Mouse (Mus musculus) hindbrain, embryonic 11.5 days (tissue): ENCODE results near the gene Ubxn10. TPM values are rescaled to one million over a fixed set of nuclear protein-coding genes. Genes with fewer than 3 reads are reported as not detected.

ENCODE experiments used
- ATAC-seq: fragments of 200-750 bp; cut with Nextera tagmentation; 2 replicates; pipeline ENCODE4 v1.8.0; 2017; ENCODE audit warnings: mild to moderate bottlenecking, moderate TSS enrichment, moderate library complexity; ENCODE audit not compliant: low FRiP score
- DNase-seq: peaks from one replicate; pipeline ENCODE4 v3.0.0-alpha.2; 2015; ENCODE audit warnings: low spot score
- H3K27ac ChIP-seq: fragments of 300-500 bp; sonication (generic); 2 replicates; pipeline ENCODE4 v1.5.1; 2014; ENCODE audit warnings: mild to moderate bottlenecking, low read depth, low read length
- H3K27me3 ChIP-seq: fragments of 300-500 bp; sonication (generic); 2 replicates; pipeline ENCODE4 v1.6.1; 2014; ENCODE audit warnings: mild to moderate bottlenecking, low read length, moderate library complexity, mixed read lengths; ENCODE audit not compliant: control insufficient read depth, insufficient read depth
- H3K36me3 ChIP-seq: fragments of 300-500 bp; sonication (generic); 2 replicates; pipeline ENCODE4 v1.6.1; 2014; ENCODE audit warnings: mild to moderate bottlenecking, low read length, moderate library complexity, mixed read lengths; ENCODE audit not compliant: control insufficient read depth, insufficient read depth
- H3K4me1 ChIP-seq: fragments of 300-500 bp; sonication (generic); replicated peaks from 2 replicates; pipeline ENCODE4 v1.6.1; 2014; ENCODE audit warnings: low read length, mixed read lengths; ENCODE audit not compliant: control insufficient read depth, insufficient read depth
- H3K4me2 ChIP-seq: fragments of 300-500 bp; sonication (generic); replicated peaks from 2 replicates; pipeline ENCODE4 v1.6.1; 2014; ENCODE audit warnings: mild to moderate bottlenecking, low read depth, low read length
- H3K4me3 ChIP-seq: fragments of 300-500 bp; sonication (generic); 2 replicates; pipeline ENCODE4 v1.5.1; 2014; ENCODE audit warnings: low read depth, low read length
- H3K9ac ChIP-seq: fragments of 300-500 bp; sonication (generic); 2 replicates; pipeline ENCODE4 v1.6.1; 2014; ENCODE audit warnings: low read depth, low read length
- H3K9me3 ChIP-seq: fragments of 300-500 bp; sonication (generic); 2 replicates; pipeline ENCODE4 v1.6.1; 2016; ENCODE audit warnings: low read length; ENCODE audit not compliant: control insufficient read depth
- WGBS: fragments of 180-500 bp; shearing (Covaris S2); extraction: QIAGEN DNeasy Blood & Tissue Kit; methylation state at CpG from one replicate; pipeline ENCODE4 v1.1.7; 2014; 5-methylcytosine and 5-hydroxymethylcytosine counted together
- polyA plus RNA-seq: library from polyadenylated mRNA; unstranded; fragments of >200 nt; fragmentation: Nextera tagmentation; extraction: Ambion mirVana; gene quantifications from 2 replicates; pipeline ENCODE4 v1.2.1, GENCODE M21; 2014

Gene Ubxn10
- polyA plus RNA-seq, 1 experiment from 2014 or later: 2.8 TPM

DNA sequence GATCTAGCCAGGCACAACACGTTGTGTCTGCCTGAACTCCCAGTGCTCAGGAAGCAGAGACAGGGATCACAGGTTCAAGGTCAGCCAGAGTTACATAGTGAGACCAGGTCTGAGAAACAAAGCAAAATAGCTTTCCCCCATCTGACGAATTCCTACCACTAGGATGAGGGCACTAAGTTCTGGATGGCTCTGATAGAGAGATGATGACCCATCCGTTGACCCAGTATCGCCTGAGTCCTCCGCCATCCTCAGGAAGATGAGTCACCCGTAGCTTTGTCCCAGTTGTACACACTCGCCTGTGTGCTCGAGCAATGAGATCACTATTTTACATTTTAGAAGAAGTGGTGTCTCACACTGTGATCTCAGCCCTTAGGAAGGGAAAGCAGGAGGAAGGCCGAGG lies 25.3 kb upstream of the Ubxn10 start:
- H3K9ac ChIP-seq: no peak overlapping the region
- H3K27ac ChIP-seq: no peak overlapping the region
- DNase-seq: no peak
- ATAC-seq: no peak
- no peak overlapping the region for H3K4me2 ChIP-seq
- H3K9me3 ChIP-seq: no peaks in the 10 kb centered on the region
- no peaks in the 10 kb centered on the region for H3K27me3 ChIP-seq
- 81% methylated on average over 9 of the region's 9 CpGs for whole genome bisulfite sequencing
- no peaks in the 10 kb centered on the region for H3K4me1 ChIP-seq
- H3K36me3 ChIP-seq: no peaks in the 10 kb centered on the region
- H3K4me3 ChIP-seq: no peak overlapping the region

GRCm38 (mm10) chr4:138757416-138757815 lies 20.4 kb upstream of the Ubxn10 start, which contains the start of gene Pla2g2f:
TSS of gene Pla2g2f (minus strand) at chr4:138757626.
- no peak within 1 kb of the TSS for H3K27ac ChIP-seq
- H3K9me3 ChIP-seq: no peaks in the 10 kb centered on the region
- no peaks in the 10 kb centered on the region for H3K36me3 ChIP-seq
- H3K9ac ChIP-seq: no peak within 1 kb of the TSS
- no peak within 1 kb of the TSS for H3K4me2 ChIP-seq
- H3K4me3 ChIP-seq: no peak within 1 kb of the TSS
- H3K4me1 ChIP-seq: no peaks in the 10 kb centered on the region; the same call in 1 of the 2 replicates
- DNase-seq (no peak), ATAC-seq (no peak)
- 45% methylated on average over 8 of the region's 8 CpGs for WGBS
- no peaks in the 10 kb centered on the region for H3K27me3 ChIP-seq

- Histone ChIP-seq H3K9ac (no peak overlapping the region), H3K27me3 (no peaks in the 10 kb centered on the region), H3K36me3 (no peaks in the 10 kb centered on the region), H3K27ac (no peak overlapping the region), H3K4me3 (no peak overlapping the region), H3K9me3 (no peaks in the 10 kb centered on the region), H3K4me2 (no peak overlapping the region), H3K4me1 (no peaks in the 10 kb centered on the region; the same call in 1 of the 2 replicates)
- 83% methylated on average over 11 of the region's 11 CpGs for WGBS
- DNase-seq (no peak), ATAC-seq (no peak)
Observed at GRCm38 (mm10) chr4:138755983-138756382, 19.0 kb upstream of the Ubxn10 start.

- Histone ChIP-seq H3K27me3 (no peaks in the 10 kb centered on the region), H3K9ac (no peak overlapping the region), H3K4me1 (no peaks in the 10 kb centered on the region; the same call in 1 of the 2 replicates), H3K9me3 (no peaks in the 10 kb centered on the region), H3K27ac (no peak overlapping the region), H3K4me2 (no peak overlapping the region), H3K36me3 (no peaks in the 10 kb centered on the region), H3K4me3 (no peak overlapping the region)
- 81% methylated on average over 4 of the region's 4 CpGs for WGBS
- DNase-seq: no peak
- no peak for ATAC-seq
Observed at GRCm38 (mm10) chr4:138755439-138755838, 18.5 kb upstream of the Ubxn10 start.

- Histone ChIP-seq H3K36me3 (no peaks in the 10 kb centered on the region), H3K4me2 (no peak overlapping the region), H3K27ac (no peak overlapping the region), H3K4me1 (no peaks in the 10 kb centered on the region; the same call in 1 of the 2 replicates), H3K27me3 (no peaks in the 10 kb centered on the region), H3K9me3 (no peaks in the 10 kb centered on the region), H3K9ac (no peak overlapping the region), H3K4me3 (no peak overlapping the region)
- ATAC-seq: no peak
- 88% methylated on average over 9 of the region's 9 CpGs for WGBS
- no peak for DNase-seq
Observed at GRCm38 (mm10) chr4:138754432-138754831, 17.5 kb upstream of the Ubxn10 start.

DNA sequence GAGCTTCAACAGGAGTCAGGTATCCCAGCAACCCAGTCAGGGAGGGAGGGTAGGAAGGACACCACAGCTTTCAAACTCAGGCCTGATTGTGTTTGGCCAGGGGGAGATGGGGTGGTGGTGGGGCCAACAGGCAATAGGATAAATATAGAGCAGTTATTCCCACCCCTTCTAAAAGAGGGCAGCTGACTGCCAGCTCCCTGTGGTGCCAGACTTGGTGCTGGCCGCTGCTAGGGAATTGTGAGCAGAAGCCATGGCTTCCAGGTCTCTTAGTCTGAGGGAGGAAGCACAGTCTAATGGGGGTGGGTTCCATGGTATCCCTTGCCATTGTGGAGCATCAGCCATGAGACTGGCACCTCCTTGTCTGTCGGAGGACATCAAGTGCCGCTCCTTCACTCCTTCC lies 16.6 kb upstream of the Ubxn10 start:
- WGBS: 74% methylated on average over 3 of the region's 3 CpGs
- H3K4me1 ChIP-seq: no peaks in the 10 kb centered on the region; the same call in 1 of the 2 replicates
- no peak overlapping the region for H3K9ac ChIP-seq
- no peaks in the 10 kb centered on the region for H3K9me3 ChIP-seq
- H3K27ac ChIP-seq: no peak overlapping the region
- H3K4me3 ChIP-seq: no peak overlapping the region
- DNase-seq (no peak), ATAC-seq (no peak)
- no peaks in the 10 kb centered on the region for H3K36me3 ChIP-seq
- no peaks in the 10 kb centered on the region for H3K27me3 ChIP-seq
- H3K4me2 ChIP-seq: no peak overlapping the region

DNA sequence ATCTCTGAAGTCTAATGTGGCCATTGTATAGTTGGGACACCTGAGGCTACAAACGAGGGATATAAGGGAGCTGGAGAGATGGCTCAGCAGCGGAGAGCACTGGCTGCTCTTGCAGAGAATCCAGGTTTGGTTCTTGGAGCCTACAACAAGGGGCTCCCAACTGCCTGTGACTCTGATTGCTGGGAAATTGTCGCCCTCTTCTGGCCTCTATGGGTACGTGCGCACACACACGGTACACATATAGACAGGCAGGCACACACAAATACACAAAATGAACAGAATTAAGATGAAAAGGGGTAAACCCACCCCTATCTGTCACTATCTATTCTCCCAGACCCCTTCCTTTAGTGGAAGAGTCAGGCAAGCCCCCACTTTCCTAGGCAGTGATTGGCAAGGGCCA lies 15.6 kb upstream of the Ubxn10 start:
- no peak for ATAC-seq
- 90% methylated on average over 6 of the region's 6 CpGs for WGBS
- Histone ChIP-seq H3K27me3 (no peaks in the 10 kb centered on the region), H3K36me3 (no peaks in the 10 kb centered on the region), H3K27ac (no peak overlapping the region), H3K4me2 (no peak overlapping the region), H3K9ac (no peak overlapping the region), H3K4me3 (no peak overlapping the region), H3K9me3 (no peaks in the 10 kb centered on the region), H3K4me1 (no peaks in the 10 kb centered on the region; the same call in 1 of the 2 replicates)
- no peak for DNase-seq

DNA sequence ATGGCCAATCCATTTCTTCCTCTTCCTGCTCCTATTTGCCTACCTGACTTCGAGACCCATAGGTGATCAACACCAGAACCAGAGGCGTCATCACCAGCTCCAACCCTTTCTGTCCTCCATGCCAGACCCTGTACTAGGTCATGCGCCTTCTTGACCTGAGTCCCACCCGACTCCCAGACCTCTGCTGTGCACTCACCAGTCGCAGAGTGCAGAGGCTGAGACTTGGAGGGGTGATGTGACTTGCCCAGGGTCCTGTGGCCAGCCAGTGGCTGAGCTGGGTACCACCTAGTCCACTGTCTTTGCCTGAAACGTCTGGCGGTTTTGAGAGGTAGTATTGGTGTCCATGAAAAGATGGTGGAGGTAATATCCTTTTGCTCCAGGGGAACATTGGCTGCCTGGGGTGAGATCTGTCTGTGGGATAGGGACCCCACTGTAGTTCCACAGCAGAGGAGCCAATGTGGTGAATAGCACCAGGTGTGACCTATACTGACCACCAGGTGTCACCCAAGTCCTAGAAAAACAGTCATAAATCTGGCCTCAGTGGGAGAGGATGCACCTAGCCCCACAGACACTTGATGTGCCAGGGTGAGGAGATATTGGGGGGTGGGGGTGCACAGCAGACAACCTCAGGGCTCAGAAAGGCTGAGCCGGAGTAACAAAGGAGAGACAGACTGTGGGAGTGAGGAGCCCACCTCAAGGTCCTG lies 11.6 kb upstream of the Ubxn10 start:
- Histone ChIP-seq H3K4me3 (no peak overlapping the region), H3K4me1 (no peaks in the 10 kb centered on the region), H3K27ac (no peak overlapping the region), H3K36me3 (no peaks in the 10 kb centered on the region), H3K4me2 (no peak overlapping the region), H3K9ac (no peak overlapping the region), H3K27me3 (no peaks in the 10 kb centered on the region), H3K9me3 (no peaks in the 10 kb centered on the region)
- peak; percentile 54; the same call in 1 of the 2 replicates for ATAC-seq
- DNase-seq: peak; percentile 65
- 60% methylated on average over 8 of the region's 8 CpGs for WGBS

- Histone ChIP-seq H3K27ac (no peak overlapping the region), H3K9me3 (no peaks in the 10 kb centered on the region), H3K36me3 (no peaks in the 10 kb centered on the region), H3K27me3 (no peaks in the 10 kb centered on the region), H3K4me2 (no peak overlapping the region), H3K4me1 (no peaks in the 10 kb centered on the region), H3K9ac (no peak overlapping the region), H3K4me3 (no peak overlapping the region)
- WGBS: 79% methylated on average over 10 of the region's 10 CpGs
- peak; percentile 54 for ATAC-seq
- DNase-seq: peak; percentile 30
Observed at GRCm38 (mm10) chr4:138747851-138748250, 10.9 kb upstream of the Ubxn10 start.
